Mouse (Mus musculus) hindbrain, embryonic 14.5 days (tissue): ENCODE results near the gene Tnrc6c. TPM values are rescaled to one million over a fixed set of nuclear protein-coding genes. Genes with fewer than 3 reads are reported as not detected.

Experiments used
- ATAC-seq: fragments of 200-750 bp; cut with Nextera tagmentation; 2 replicates; pipeline ENCODE4 v1.8.0; 2017; ENCODE audit warnings: moderate number of reproducible peaks, mild to moderate bottlenecking, moderate TSS enrichment, moderate library complexity; ENCODE audit not compliant: low FRiP score
- DNase-seq: peaks from one replicate; pipeline ENCODE4 v3.0.0-alpha.2; 2015; ENCODE audit warnings: low spot score
- H3K27ac ChIP-seq: fragments of 300-500 bp; sonication (generic); 2 replicates; pipeline ENCODE4 v1.5.1; 2014; ENCODE audit warnings: mild to moderate bottlenecking, moderate library complexity
- H3K27me3 ChIP-seq: fragments of 300-500 bp; sonication (generic); 2 replicates; pipeline ENCODE4 v1.6.1; 2014; ENCODE audit warnings: mild to moderate bottlenecking, low read length, mixed read lengths; ENCODE audit not compliant: control insufficient read depth, insufficient read depth
- H3K36me3 ChIP-seq: fragments of 300-500 bp; sonication (generic); replicated peaks from 2 replicates; pipeline ENCODE4 v1.6.1; 2014; ENCODE audit not compliant: control insufficient read depth, insufficient read depth
- H3K4me1 ChIP-seq: fragments of 300-500 bp; sonication (generic); replicated peaks from 2 replicates; pipeline ENCODE4 v1.6.1; 2014; ENCODE audit warnings: antibody characterized with exemption, low read length, mixed read lengths; ENCODE audit not compliant: control insufficient read depth, insufficient read depth
- H3K4me2 ChIP-seq: fragments of 300-500 bp; sonication (generic); replicated peaks from 2 replicates; pipeline ENCODE4 v1.6.1; 2014; ENCODE audit warnings: mild to moderate bottlenecking, moderate library complexity
- H3K4me3 ChIP-seq: fragments of 300-500 bp; sonication (generic); replicated peaks from 2 replicates; pipeline ENCODE4 v1.5.1; 2014; ENCODE audit warnings: mild to moderate bottlenecking, low read length
- H3K9ac ChIP-seq: fragments of 300-500 bp; sonication (generic); 2 replicates; pipeline ENCODE4 v1.6.1; 2014
- H3K9me3 ChIP-seq: fragments of 300-500 bp; sonication (generic); 2 replicates; pipeline ENCODE4 v1.6.1; 2016; ENCODE audit warnings: low read length; ENCODE audit not compliant: control insufficient read depth
- WGBS: fragments of 180-500 bp; shearing (Covaris S2); extraction: QIAGEN DNeasy Blood & Tissue Kit; methylation state at CpG from one replicate; pipeline ENCODE4 v1.1.7; 2014; 5-methylcytosine and 5-hydroxymethylcytosine counted together
- polyA plus RNA-seq: library from polyadenylated mRNA; unstranded; fragments of >200 nt; fragmentation: Nextera tagmentation; extraction: Ambion mirVana; gene quantifications from 2 replicates; pipeline ENCODE4 v1.2.1, GENCODE M21; 2014

The Tnrc6c gene
- polyA plus RNA-seq, 1 experiment from 2014 or later = 25.1 TPM

DNA sequence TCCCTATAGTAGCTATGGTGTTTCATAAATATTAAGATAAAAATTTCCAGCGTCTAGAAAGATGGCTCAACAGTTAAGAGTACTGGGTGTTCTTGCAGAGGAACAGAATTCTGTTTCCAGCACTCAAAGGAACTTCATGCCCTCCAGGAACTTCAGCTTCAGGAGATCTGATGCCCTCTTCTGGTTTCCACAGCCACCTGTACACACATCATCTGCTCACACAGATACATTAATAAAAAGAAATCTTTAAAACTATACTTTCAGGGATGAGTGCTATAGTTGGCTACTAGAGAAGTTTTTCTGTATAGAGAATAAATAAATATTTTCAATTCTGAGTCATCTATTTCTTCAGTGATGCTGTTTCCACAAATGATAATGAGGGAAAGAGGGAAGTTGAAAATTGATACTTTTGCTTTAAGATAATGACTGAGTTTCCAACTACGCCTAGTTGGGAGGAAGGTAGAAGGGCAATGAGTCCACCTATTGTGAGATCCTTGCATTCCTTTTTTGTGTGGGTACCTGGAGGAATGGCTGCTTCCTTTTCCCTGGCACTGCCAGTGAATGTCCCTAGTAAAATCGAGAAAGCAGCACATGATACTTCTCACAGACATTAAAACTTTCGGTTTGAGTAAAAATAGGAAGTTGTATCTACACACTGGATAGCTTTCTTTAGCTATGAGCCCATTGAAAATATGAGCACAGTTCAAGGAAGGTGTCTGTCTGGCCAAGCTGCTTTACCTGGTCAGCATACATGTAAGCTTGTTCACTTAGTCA lies 9.1 kb downstream of the Tnrc6c start:
- Histone ChIP-seq H3K36me3 (no peaks in the 10 kb centered on the region), H3K4me3 (no peak overlapping the region), H3K4me2 (no peak overlapping the region), H3K4me1 (peaks cover 54% of the 10 kb centered on the region), H3K9me3 (no peaks in the 10 kb centered on the region), H3K27me3 (no peaks in the 10 kb centered on the region), H3K9ac (no peak overlapping the region), H3K27ac (no peak overlapping the region)
- ATAC-seq (no peak), DNase-seq (no peak)
- WGBS = 82% methylated on average over 4 of the region's 4 CpGs

DNA sequence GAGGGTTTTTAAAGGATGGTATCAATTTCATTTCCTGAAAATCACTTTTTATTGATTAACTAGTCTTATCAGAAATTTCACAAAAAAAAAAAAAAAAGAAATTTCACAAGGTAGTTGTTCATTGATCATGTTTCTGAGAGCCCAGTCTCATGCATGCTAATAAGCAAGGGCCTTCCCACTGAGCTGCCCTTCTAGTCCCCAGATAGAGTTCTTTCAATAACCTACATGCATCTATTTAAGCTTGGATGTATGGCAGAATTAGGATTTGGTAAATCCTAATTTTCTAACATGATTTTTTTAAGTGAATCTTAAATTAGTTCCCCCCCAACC lies 9.7 kb downstream of the Tnrc6c start:
- no peaks in the 10 kb centered on the region for H3K27me3 ChIP-seq
- no peak overlapping the region for H3K4me3 ChIP-seq
- no peaks in the 10 kb centered on the region for H3K36me3 ChIP-seq
- no peak for ATAC-seq
- H3K9me3 ChIP-seq = no peaks in the 10 kb centered on the region
- H3K27ac ChIP-seq = no peak overlapping the region
- no peak overlapping the region for H3K9ac ChIP-seq
- no peak for DNase-seq
- H3K4me2 ChIP-seq = no peak overlapping the region
- H3K4me1 ChIP-seq = peaks cover 51% of the 10 kb centered on the region

DNA sequence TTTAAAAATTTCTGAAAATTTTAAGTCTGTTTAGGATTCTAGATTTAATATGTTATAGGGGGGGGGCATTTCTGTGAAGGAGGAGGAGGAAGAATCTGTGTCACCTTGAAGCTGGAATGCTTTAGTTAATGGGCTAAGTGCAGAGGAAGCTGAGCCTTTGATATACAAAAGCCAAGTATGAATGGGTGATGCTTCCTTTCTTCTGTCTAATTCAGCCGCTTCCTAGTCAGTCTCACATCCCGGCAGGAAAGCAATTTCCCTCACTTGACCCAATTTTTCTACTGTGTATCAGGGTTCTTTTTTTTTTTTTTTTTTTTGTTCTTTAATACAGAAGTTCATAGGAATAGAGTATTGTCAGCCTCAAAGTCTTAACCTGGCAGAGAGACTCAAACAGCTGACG lies 11.1 kb downstream of the Tnrc6c start:
- 43% methylated on average over 3 of the region's 3 CpGs for WGBS
- Histone ChIP-seq H3K4me3 (no peak overlapping the region), H3K9ac (no peak overlapping the region), H3K4me2 (no peak overlapping the region), H3K4me1 (peaks cover 39% of the 10 kb centered on the region), H3K9me3 (no peaks in the 10 kb centered on the region), H3K27ac (0 out of 2 replicates have a peak overlapping the region, but pooled peaks have one; percentile 0), H3K27me3 (no peaks in the 10 kb centered on the region), H3K36me3 (no peaks in the 10 kb centered on the region)
- DNase-seq (no peak), ATAC-seq (no peak)

DNA sequence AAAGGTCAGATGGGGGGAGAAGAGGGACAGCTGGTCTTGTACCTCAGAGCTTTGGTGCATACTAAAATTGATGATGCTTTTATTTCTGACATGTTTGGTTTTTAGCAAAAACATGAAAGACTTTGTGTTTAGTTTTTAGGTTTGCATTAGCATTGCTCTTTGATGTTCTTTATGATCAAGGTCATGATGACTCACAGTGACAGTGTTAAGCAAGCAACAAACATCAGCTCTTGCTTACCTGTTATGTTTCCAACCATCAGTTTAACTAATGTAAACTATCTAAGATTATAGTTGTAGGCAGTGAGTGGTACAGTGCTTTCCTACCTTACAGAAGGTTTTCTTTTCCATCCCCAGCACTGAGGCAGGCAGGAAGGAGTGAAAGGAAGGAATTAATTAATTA lies 12.5 kb downstream of the Tnrc6c start:
- no peaks in the 10 kb centered on the region for H3K36me3 ChIP-seq
- no peaks in the 10 kb centered on the region for H3K9me3 ChIP-seq
- H3K4me1 ChIP-seq = peaks cover 29% of the 10 kb centered on the region
- H3K27me3 ChIP-seq = no peaks in the 10 kb centered on the region
- no peak for DNase-seq
- H3K9ac ChIP-seq = no peak overlapping the region
- H3K27ac ChIP-seq = no peak overlapping the region
- no peak overlapping the region for H3K4me3 ChIP-seq
- no peak overlapping the region for H3K4me2 ChIP-seq
- no peak for ATAC-seq

DNA sequence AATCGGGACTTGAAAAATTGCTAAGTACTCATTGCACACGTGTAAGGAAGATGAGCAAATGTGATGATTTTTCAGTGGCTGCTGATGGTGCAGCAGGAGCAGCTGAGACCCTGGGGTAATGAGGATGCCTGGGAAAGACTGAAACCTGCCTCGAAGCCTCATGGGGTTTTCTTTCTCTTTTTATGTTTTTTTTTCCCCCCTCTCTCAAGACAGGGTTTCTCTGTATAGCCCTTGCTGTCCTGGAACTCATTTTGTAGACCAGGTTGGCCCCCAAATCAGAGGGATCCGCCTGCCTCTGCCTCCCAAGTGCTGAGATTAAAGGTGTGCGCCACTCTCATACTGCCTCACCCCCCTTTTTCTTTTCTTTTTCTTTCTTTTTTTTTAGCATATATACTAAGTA lies 13.1 kb downstream of the Tnrc6c start:
- Histone ChIP-seq H3K36me3 (no peaks in the 10 kb centered on the region), H3K4me2 (no peak overlapping the region), H3K27ac (no peak overlapping the region), H3K27me3 (no peaks in the 10 kb centered on the region), H3K4me3 (no peak overlapping the region), H3K9me3 (no peaks in the 10 kb centered on the region), H3K4me1 (peaks cover 29% of the 10 kb centered on the region), H3K9ac (no peak overlapping the region)
- DNase-seq (no peak), ATAC-seq (no peak)
- WGBS = 78% methylated on average over 5 of the region's 5 CpGs

DNA sequence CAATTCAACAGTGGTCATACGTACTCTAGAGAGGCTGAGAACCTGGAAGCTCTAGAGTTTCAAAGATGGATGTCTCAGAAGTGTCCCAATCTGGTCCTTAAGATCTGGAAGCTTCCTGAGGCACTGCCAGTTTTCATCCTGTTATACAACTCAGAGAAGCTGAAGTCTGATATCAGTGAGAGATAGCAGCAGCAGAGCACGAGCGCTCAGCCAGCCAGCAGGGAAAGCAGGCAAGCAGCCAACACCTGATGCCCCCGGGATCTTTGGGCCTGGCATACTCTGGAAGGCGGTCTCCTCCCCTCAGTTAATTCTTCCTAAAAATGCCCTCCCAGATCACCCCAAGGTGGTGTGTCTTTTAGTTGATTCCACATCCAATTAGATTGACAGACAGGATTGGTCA lies 13.7 kb downstream of the Tnrc6c start:
- Histone ChIP-seq H3K4me3 (no peak overlapping the region), H3K4me2 (no peak overlapping the region), H3K4me1 (peaks cover 29% of the 10 kb centered on the region), H3K9me3 (no peaks in the 10 kb centered on the region), H3K36me3 (no peaks in the 10 kb centered on the region), H3K27ac (no peak overlapping the region), H3K27me3 (no peaks in the 10 kb centered on the region), H3K9ac (no peak overlapping the region)
- WGBS = 40% methylated on average over 5 of the region's 5 CpGs
- DNase-seq (peak; percentile 40), ATAC-seq (no peak)

DNA sequence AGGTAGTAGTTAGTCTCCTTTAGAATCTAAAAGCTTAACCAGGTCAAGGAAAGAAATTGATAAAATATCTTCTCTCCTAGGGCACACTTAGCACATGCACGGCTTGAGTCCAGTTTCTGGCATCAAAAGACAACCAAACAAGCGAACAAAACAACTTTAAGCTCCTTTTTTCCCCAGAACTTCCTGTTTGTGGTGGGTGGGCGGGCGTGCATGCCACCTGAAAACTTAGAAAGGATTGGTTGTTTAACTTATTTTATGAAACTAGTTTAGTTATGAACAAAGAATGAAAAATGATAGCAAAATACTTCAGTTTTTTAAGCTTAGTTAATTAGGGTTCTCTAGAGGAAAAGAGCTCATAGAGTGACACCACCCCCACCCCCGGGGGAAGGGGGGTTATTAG lies 17.5 kb downstream of the Tnrc6c start:
- peaks cover 25% of the 10 kb centered on the region for H3K4me1 ChIP-seq
- 92% methylated on average over 5 of the region's 5 CpGs for WGBS
- ATAC-seq = no peak

DNA sequence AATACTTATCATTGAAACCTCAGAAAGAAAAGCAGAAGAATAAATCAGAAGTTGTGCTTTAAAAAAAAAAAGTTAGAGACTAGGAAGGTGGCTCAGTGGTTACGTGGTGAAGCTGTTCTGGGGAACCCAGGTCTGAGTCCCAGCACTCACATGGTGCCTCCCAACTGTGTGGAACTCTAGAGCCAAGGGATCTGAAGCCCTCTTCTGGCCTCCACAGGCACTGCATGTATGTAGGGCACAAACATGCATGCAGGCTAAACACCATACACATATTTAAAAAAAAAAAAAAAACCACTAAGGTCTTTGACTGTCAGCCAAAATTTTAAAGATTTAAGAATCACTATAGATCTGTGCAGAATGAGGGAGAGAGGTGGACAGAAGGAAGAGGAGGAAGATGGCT lies 20.4 kb downstream of the Tnrc6c start:
- Histone ChIP-seq H3K36me3 (no peaks in the 10 kb centered on the region), H3K9me3 (no peaks in the 10 kb centered on the region), H3K4me2 (no peak overlapping the region), H3K4me1 (peaks cover 23% of the 10 kb centered on the region), H3K27me3 (no peaks in the 10 kb centered on the region), H3K27ac (no peak overlapping the region), H3K4me3 (no peak overlapping the region), H3K9ac (no peak overlapping the region)
- DNase-seq = no peak
- no peak for ATAC-seq
- WGBS = 94% methylated on average over 1 of the region's 1 CpGs

More for the DNA sequence above, 17.5 kb downstream of the Tnrc6c start:
- Histone ChIP-seq H3K27me3 (no peaks in the 10 kb centered on the region), H3K9ac (no peak overlapping the region), H3K9me3 (no peaks in the 10 kb centered on the region), H3K36me3 (no peaks in the 10 kb centered on the region), H3K4me3 (no peak overlapping the region), H3K27ac (no peak overlapping the region), H3K4me2 (no peak overlapping the region)
- DNase-seq = no peak

DNA sequence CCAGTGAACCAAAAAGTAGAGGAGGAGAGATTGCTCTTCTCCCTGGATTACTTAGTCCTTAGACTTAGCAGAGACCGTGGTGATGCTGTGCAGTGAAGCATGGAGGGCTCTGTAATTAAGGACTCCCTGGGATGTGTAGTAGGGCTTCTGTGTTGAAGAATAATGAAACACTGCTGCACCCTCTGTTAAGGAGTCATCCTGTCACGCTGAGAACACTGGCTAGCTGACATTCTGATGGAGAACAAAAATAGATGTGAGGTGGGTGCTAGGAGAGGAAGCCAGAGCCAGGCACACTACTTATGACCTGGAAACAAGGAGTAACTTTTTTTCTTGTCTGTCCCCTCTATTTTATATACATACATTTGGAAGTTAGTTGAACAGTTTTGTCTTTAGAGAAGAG lies 22.6 kb downstream of the Tnrc6c start:
- Histone ChIP-seq H3K4me2 (no peak overlapping the region), H3K9me3 (no peaks in the 10 kb centered on the region), H3K9ac (no peak overlapping the region), H3K36me3 (no peaks in the 10 kb centered on the region), H3K27ac (no peak overlapping the region), H3K4me3 (no peak overlapping the region), H3K27me3 (no peaks in the 10 kb centered on the region), H3K4me1 (peaks cover 23% of the 10 kb centered on the region)
- DNase-seq = no peak
- no peak for ATAC-seq
- WGBS = 10% methylated on average over 2 of the region's 2 CpGs

DNA sequence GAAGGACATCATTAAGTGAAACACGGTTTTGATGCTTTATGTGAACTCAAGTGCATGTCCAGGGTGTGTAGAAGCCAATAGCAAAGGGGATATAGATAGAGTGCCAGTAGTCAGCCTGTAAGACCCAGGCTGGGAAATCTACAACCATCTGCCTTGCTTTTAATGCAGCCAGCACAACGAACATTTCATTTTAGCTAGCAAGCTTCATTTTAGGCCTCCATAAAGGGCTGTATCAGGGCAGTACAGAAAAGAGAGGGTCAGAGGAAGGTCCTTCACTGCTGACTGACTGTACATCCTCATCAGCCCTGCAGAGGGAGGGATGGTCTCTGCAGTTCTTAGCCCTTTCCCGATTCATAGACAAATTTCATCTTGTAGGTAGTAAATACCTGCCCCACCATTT lies 23.0 kb downstream of the Tnrc6c start:
- Histone ChIP-seq H3K9me3 (no peaks in the 10 kb centered on the region), H3K4me2 (no peak overlapping the region), H3K4me1 (peaks cover 23% of the 10 kb centered on the region), H3K36me3 (no peaks in the 10 kb centered on the region), H3K27me3 (no peaks in the 10 kb centered on the region), H3K4me3 (no peak overlapping the region), H3K9ac (no peak overlapping the region), H3K27ac (no peak overlapping the region)
- 69% methylated on average over 3 of the region's 3 CpGs for WGBS
- ATAC-seq (no peak), DNase-seq (no peak)
